Mouse (Mus musculus): ENCODE measurements around the gene Poln.

Poln gene

DNA sequence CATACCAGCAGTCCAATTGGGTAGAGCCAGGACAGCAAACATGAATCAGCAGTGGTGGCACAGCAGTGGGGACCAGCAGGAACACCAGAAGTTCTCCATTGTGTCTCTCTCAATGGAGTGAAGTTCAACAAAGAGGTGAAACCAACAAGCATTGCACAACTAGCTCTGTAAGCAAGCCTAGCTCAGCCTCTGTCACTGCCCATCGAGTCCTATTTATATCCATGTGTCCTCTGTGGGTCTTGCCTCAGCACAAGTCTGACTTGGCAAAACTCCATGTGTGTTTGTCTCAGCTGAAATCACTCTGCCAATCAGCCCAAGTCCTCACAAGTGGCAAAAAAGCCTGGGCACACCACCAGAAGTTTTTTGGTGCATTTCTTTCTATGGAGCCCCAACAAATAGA lies 63.6 kb downstream of the Poln start:
- DNase-seq (ENCODE audit: low read depth, low spot score): no peak

GRCm38 (mm10) chr5:34097333-34097732 lies 71.9 kb downstream of the Poln start:
- peak; percentile 59 for DNase-seq (ENCODE audit: low read depth, low spot score)

DNA sequence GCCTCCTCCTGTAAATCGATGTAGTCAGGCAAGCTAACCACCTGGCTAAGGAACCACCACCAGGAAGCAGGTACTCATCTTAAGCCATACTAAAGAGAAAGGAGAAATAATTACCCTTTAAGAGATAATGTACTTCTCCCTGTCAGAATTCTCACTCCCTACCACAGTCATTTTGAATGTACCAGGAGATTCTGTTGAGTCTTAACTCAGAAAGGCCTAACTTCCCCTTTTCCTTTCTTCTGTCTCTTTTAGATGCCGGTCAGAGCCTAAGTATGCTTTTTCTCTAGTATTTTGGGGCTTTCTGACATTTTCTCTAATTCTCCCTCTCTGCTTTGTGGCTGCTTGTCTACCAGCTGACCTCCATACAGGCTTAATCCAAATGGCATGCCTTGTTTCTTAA lies 76.2 kb downstream of the Poln start:
- no peak for DNase-seq (ENCODE audit: low read depth, low spot score)

- no peak for DNase-seq (ENCODE audit: low read depth, low spot score)
These were observed 136.7 kb downstream of the Poln start for GRCm38 (mm10) chr5:34032520-34032919.

DNA sequence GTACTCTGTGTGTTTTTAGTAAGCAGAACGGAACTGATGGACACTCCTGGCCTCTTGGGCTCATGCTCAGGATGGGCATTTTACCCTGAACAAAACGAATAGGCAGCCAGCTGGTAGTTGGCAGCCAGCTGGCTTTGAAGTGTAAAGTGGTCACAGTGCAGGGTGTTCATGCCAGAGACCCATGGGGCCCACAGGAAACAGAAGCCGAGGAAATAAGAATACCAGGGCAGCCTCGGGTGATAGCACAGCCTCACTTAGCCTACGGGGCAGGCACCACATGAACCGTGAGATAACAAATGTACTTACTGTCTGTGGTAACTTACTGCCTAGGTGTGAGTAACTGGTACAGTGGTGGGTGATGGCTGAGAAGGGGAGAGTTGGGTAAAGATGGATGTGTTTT lies 138.2 kb downstream of the Poln start:
- no peak for DNase-seq (ENCODE audit: low read depth, low spot score)

GRCm38 (mm10) chr5:34030101-34030500 lies 139.1 kb downstream of the Poln start:
- DNase-seq (ENCODE audit: low read depth, low spot score): no peak

- DNase-seq (ENCODE audit: low read depth, low spot score): no peak
These were observed 150.3 kb downstream of the Poln start for GRCm38 (mm10) chr5:34018968-34019367.

- DNase-seq (ENCODE audit: low read depth, low spot score): peak; percentile 37
These were observed 154.6 kb downstream of the Poln start for GRCm38 (mm10) chr5:34014652-34015051.

- no peak for DNase-seq (ENCODE audit: low read depth, low spot score)
These were observed 161.8 kb downstream of the Poln start for GRCm38 (mm10) chr5:34007392-34007941.

DNA sequence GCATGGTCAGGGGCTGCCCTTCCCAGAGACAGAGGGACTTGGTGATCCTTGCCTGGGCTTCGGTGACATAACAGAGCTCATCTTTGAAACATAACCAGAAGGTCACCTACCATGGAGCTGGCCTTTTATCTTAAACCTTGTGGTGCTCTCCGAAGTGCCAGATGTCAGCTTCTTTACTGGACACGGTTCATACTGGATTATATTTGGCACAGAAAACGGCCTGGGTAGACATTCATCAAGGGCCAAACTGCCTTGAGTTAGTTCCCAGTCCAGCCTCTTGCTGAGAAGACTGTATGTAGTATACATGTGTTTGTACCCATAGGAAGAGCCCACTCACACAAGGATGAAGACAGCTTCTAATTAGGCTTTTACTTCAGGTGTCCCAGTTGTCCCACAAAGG lies 162.4 kb downstream of the Poln start:
- no peak for DNase-seq (ENCODE audit: low read depth, low spot score)

- no peak for DNase-seq (ENCODE audit: low read depth, low spot score)
These were observed 164.6 kb downstream of the Poln start for GRCm38 (mm10) chr5:34004618-34005017.

DNA sequence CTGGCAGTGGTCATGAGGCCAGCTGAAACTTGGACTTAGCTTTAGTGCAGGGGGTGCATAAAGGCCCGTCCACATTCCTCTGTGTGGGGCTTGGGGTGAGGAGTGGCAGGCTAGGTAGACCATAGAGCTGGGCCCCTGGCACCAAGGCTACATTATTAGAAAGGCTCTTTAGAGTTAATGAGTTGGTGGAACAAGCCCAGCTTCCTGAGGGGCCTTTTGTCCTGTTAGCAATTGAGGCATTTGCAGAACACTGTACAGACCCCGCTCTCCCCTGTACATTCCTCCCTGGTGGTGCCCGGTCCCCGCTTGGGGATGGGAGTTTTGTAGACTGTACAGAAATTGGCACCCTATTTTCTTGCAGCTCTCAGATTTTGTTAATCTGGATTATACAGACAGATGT lies 166.6 kb downstream of the Poln start:
- no peak for DNase-seq (ENCODE audit: low read depth, low spot score)

DNA sequence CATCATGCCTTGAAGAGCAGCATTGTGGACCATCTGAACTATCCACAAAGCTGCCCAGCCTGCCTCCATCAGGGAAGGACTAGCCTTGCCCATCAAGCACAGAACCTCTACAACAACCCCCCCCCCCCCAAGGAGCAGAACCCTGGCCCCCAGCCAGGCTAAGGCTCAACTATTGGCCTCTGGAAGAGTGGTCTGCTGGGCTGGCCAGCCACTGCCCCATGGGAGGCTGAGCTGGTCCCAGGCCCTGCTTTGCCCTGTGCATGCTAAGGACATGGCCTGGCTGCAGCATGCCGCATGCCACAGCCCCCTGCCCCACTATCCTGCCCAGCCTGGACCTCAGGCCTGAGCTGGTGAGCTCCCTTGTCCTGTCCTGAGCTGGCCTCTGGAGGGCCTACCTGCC lies 167.8 kb downstream of the Poln start:
- DNase-seq (ENCODE audit: low read depth, low spot score): no peak

- no peak for DNase-seq (ENCODE audit: low read depth, low spot score)
These were observed 168.4 kb downstream of the Poln start for GRCm38 (mm10) chr5:34000809-34001208.

DNA sequence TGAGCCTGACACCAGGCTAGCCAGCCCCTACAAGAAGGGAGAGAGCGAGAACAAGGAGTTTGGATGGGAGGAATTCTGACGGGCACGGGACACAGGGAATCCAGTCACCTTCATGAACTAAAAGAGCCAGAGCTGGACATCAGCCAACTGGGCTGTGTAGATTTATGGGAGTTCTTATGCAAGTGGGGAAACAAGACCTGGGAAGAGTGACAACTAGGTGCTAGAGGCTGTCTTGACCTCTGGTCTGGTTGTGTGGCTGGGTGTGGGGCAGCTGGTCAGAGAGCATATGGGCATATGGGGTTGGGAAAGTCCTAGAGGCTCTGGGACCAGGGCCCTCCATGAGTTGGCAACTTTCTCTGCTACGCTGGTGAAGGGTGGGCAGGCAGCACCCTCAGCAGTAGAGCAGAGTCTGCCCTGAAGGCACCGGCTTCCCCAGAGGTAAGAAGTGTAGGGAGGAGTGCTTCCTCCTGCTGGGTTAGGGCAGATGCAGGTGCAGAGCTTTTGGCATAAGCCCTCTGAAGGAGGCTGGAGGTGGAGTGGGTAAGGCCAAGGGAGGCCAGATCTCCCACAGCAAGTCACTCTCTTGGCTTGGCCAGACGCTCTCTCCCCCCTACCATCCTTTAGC lies 169.7 kb downstream of the Poln start:
- DNase-seq (ENCODE audit: low read depth, low spot score): no peak

DNA sequence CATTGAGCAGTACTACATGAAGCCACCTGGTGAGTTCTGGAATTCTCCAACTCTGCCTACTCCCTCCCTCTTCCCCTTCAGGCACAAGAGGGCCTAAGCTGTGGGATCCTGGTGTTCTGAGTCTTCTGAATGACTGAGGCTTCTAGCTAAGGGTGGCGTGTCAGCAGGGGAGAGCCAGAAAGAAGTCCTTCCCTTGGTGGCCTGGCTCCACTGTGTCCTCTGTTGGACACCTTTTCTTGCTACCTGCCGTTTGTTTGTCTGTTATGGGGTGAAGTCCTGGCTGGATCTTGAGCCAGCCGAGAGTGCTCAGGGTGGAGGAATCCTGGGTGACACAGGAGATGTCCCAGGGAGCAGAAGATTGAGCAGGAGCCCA lies 170.8 kb downstream of the Poln start:
- no peak for DNase-seq (ENCODE audit: low read depth, low spot score)

DNA sequence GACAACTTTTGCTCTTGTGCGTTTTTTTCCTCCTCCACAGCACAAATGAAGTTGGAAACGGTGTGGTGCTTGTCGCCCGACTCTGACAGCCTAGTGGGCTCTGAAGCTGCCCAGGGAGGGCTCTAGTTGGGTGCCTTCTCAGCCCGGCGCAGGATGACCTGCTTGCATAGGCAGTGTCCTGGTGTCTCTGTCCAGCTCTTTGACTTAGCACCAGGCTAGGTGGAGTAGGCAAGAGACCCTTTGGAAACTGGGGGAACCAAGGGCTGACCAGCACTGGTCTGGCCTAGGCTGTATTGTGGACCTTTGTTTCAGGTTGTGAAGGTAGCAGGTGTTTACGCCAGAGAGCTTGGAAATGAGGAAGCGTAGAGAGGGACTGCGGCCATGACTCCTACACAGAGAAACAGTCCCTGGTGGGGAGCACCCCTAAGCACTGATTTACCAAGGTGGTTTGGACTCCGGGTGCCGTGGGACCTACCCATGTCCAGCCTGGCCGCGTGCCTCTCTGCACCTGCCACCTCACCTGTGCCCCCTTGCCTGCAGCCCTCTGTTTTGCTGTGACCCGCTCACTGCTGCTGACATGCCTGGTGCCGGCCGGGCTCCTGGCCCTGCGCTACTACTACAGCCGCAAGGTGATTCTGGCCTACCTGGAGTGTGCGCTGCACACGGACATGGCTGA lies 171.3 kb downstream of the Poln start:
- no peak for DNase-seq (ENCODE audit: low read depth, low spot score)

GRCm38 (mm10) chr5:33997051-33997741 lies 172.1 kb downstream of the Poln start:
- peak; percentile 39 for DNase-seq (ENCODE audit: low read depth, low spot score)

DNA sequence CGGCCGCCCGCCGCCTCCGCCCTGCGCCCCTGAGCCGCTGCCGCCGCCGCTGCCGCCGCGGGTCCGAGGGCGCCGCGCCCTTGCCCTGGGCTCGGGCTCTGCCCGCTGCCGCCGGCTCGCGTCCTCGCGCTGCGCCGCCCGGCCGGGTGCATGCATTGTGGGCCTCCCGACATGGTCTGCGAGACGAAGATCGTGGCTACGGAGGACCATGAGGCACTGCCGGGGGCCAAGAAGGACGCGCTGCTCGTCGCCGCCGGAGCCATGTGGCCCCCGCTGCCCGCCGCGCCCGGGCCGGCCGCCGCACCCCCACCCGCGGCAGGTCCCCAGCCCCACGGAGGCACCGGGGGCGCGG lies 172.6 kb downstream of the Poln start:
- no peak for DNase-seq (ENCODE audit: low read depth, low spot score)

- peak; percentile 88 for DNase-seq (ENCODE audit: low read depth, low spot score)
These were observed 173.2 kb downstream of the Poln start, which contains the start of gene Nat8l for GRCm38 (mm10) chr5:33995843-33996693. Gene Nat8l, plus strand, starts transcription at chr5:33995984.

DNA sequence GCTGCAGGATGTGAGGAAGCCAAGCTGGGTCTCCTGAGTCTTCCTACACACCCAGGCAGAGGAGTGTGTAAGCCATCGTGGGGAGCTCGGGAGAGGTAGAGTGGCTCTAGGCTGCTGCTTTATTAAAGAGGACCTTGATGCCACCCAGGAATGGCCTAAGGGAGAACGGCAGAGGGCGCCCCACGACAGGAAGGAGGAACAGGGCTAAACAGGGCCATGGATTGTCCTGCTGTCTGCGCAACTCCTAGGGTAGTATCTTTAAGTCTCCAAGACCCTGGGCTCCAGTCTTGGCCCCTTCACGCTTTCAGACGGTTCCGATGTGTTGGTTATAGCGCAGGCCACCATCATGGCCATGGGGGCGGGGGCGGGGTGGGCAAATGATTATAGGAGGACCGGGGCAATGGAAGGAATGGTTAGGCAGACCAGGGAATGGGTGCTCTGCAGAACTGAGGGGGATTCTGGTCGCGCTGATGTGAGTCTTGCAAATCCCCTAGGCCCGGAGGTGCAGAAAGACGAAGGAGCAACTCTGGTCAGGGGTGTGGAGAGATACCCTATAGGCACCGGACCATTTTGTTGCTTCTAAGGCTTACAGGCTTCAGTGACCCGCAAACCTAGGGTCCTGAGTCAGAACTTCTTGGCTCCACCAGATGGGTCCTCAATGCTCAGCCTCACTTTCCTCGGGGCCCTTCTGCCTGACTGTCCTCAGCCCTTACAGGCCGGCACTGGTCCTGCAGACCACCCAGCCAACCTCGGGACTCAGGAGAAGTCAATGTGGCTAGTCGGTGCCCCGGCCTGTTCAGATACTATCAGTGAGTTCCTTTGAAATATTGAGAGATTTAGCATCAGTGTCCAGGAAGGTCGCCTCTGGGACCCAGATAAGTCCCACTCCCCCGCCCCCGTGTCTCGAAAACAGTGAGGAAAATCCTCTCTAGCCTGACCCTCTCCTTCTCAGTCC lies 174.3 kb downstream of the Poln start:
- DNase-seq (ENCODE audit: low read depth, low spot score): peak; percentile 37

Measured in mesoderm, embryonic 11.5 days (tissue).